Mouse (Mus musculus): ENCODE data around the gene Scin. TPM values are rescaled to one million over a fixed set of nuclear protein-coding genes. Genes with fewer than 3 reads are reported as not detected.

Gene Scin
- polyA plus RNA-seq, 1 experiment: 0.25 TPM

DNA sequence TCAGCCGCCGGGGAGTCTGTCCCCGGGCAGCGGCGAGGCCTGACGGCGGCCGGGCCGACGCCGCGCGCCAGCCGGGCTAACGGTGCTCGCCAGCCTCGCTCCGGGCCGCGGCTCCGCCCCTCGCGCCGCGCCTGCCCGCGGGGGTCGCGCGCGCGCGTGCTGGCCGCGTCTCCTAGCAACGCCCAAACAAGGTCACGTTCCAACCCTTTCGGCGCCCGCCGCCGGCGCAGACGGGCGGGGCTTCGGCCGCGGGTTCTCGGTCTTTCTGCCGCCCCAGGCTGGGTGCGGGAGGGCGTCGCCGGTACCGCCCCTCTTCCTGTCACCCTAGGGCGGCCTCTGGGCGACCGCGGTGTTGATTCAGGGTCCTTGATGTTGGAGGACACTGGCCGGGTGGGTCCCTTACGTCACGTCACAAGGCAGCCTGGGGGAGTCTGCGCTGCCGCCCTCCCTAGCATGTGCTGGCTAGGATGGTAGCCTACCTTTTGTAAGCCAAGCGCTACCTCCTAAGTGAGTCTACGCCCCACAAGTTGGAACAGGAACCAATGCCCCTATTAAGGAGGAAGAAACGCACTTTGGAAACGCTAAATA lies 96.1 kb downstream of the Scin start, which contains the start of gene Arl4a:
Gene Arl4a (minus strand): TSS at position 150 of the 588 bp plus-strand sequence.
- Histone ChIP-seq H3K4me3 (replicated peaks; ENCODE audit: insufficient read depth, low read depth, low read length) (peak within 1 kb of the TSS; percentile 76), H3K27me3 (ENCODE audit: control insufficient read depth, insufficient read depth, low read length) (peaks cover 1% of the 10 kb centered on the region; the same call in 1 of the 2 replicates), H3K27ac (ENCODE audit: insufficient read depth, low read length) (peak within 1 kb of the TSS; percentile 23; the same call in 1 of the 2 replicates), H3K4me1 (ENCODE audit: control insufficient read depth, insufficient read depth, low read length) (no peaks in the 10 kb centered on the region)
- under 1% methylated on average over 68 of the region's 68 CpGs for WGBS
- peak; percentile 83 to 84 for DNase-seq
- TF ChIP-seq CTCF (IDR thresholded peaks at IDR 0.05; ENCODE audit: borderline replicate concordance, insufficient read depth, low read depth, low read length) (no peak), POLR2A (IDR thresholded peaks at IDR 0.05; ENCODE audit: borderline replicate concordance, insufficient read depth, low read length) (no peak)

DNA sequence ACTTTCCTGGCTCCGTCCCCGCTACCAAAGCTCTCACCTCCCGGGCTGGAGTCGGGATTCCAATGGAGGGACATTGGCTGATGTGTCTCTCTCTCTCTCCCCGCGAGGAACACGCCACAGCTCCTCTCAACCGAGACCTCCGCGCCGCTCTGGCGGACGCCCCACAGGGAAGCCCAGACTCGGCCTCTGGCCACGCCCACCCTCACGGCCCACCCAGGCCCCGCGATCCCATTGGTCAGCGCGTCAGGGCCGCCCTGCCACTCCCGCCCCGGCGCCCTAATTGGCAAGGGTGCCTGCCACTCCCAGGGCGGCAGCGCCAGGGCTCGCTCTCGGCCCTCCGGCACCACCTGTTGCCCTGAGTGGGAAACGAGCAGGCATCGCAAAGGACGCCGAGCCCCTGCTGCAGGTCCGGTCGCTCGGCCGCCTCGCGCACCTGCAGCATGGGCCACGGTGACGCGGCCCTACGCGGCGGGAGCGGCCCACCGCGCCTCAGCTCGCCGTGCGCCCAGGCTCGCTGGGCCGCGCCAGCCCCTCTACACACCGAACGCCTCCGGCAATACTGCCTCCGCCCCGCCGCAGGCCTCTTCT lies 96.7 kb downstream of the Scin start:
- Histone ChIP-seq H3K4me3 (replicated peaks; ENCODE audit: insufficient read depth, low read depth, low read length) (peak overlapping the region; percentile 76), H3K4me1 (ENCODE audit: control insufficient read depth, insufficient read depth, low read length) (no peaks in the 10 kb centered on the region), H3K27ac (ENCODE audit: insufficient read depth, low read length) (peak overlapping the region; percentile 23; the same call in 1 of the 2 replicates), H3K27me3 (ENCODE audit: control insufficient read depth, insufficient read depth, low read length) (peaks cover 1% of the 10 kb centered on the region; the same call in 1 of the 2 replicates)
- 0 out of 2 replicates have a peak, but pooled peaks have one; percentile 7 for TF ChIP-seq CTCF (IDR thresholded peaks at IDR 0.05; ENCODE audit: borderline replicate concordance, insufficient read depth, low read depth, low read length)
- TF ChIP-seq POLR2A (IDR thresholded peaks at IDR 0.05; ENCODE audit: borderline replicate concordance, insufficient read depth, low read length): peak; percentile 51; the same call in 1 of the 2 replicates
- WGBS: under 1% methylated on average over 55 of the region's 60 CpGs
- peak; percentile 96 to 97 for DNase-seq

DNA sequence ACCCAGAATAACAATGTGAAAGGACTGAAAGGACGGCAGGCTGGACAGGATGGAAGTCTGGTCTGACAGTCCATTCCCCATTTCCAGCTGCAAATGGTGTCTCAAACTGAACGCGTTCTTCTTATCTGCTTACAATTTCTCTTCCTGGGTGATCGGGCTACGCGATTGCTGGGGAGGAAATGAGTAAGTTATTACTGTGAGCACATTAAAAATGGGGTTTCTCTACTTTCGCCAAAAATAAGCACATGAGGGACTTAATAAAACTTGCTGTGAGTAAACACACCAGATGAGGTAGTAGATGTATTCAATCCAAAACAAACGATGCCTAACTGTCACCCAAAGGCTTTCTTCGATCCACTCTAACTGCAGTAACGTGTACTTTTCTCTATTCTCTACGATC lies 97.4 kb downstream of the Scin start:
- peaks cover 1% of the 10 kb centered on the region; the same call in 1 of the 2 replicates for H3K27me3 ChIP-seq (ENCODE audit: control insufficient read depth, insufficient read depth, low read length)
- 2% methylated on average over 11 of the region's 11 CpGs for WGBS
- H3K27ac ChIP-seq (ENCODE audit: insufficient read depth, low read length): peak overlapping the region; percentile 5; the same call in 1 of the 2 replicates
- peak overlapping the region; percentile 76 for H3K4me3 ChIP-seq (replicated peaks; ENCODE audit: insufficient read depth, low read depth, low read length)
- TF ChIP-seq CTCF (IDR thresholded peaks at IDR 0.05; ENCODE audit: borderline replicate concordance, insufficient read depth, low read depth, low read length) (no peak), POLR2A (IDR thresholded peaks at IDR 0.05; ENCODE audit: borderline replicate concordance, insufficient read depth, low read length) (no peak)
- H3K4me1 ChIP-seq (ENCODE audit: control insufficient read depth, insufficient read depth, low read length): no peaks in the 10 kb centered on the region
- peak; percentile 11 to 18 for DNase-seq

DNA sequence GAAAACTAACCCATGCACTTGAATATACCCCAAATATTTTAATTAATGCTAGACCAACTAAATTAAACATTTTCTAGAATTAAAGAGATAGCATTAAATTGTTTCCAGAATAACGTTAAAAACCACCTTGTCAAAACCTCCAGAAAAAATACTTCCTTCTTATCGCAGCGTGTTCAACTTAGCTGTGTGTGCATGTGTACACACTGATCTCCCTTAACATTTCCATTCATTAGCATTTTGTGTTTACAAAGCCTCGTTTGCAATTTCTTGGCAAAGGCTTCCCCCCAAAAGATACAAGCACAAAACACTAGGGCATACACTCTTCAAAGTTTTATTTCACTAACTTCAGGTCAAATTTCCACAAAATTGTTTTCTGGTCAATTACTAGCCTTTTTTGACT lies 98.5 kb downstream of the Scin start:
- TF ChIP-seq CTCF (IDR thresholded peaks at IDR 0.05; ENCODE audit: borderline replicate concordance, insufficient read depth, low read depth, low read length) (no peak), POLR2A (IDR thresholded peaks at IDR 0.05; ENCODE audit: borderline replicate concordance, insufficient read depth, low read length) (no peak)
- DNase-seq: no peak
- 84% methylated on average over 4 of the region's 4 CpGs for WGBS
- peaks cover 1% of the 10 kb centered on the region; the same call in 1 of the 2 replicates for H3K27me3 ChIP-seq (ENCODE audit: control insufficient read depth, insufficient read depth, low read length)
- no peaks in the 10 kb centered on the region for H3K4me1 ChIP-seq (ENCODE audit: control insufficient read depth, insufficient read depth, low read length)
- no peak overlapping the region for H3K4me3 ChIP-seq (replicated peaks; ENCODE audit: insufficient read depth, low read depth, low read length)
- no peak overlapping the region for H3K27ac ChIP-seq (ENCODE audit: insufficient read depth, low read length)

DNA sequence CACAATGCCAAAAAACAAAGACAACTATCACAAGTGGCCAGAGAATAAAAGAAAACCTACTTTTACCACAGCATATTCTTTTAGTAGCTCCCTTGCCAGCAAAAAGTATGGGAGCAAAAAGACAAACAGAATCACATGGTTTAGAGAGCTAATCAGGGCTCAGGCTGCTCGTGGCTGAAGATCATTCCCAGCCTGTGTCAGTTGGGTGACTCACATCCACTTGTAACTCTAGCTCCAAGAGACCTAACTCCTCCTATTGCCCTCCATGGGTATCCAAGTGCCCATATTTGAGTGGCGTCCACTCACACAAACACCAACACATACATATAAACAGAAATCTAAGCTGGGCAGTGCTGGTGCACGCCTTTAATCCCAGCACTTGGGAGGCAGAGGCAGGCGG lies 104.8 kb downstream of the Scin start:
- H3K27me3 ChIP-seq (ENCODE audit: control insufficient read depth, insufficient read depth, low read length): no peaks in the 10 kb centered on the region; the same call in 1 of the 2 replicates
- no peak for DNase-seq
- no peaks in the 10 kb centered on the region for H3K4me1 ChIP-seq (ENCODE audit: control insufficient read depth, insufficient read depth, low read length)
- TF ChIP-seq POLR2A (IDR thresholded peaks at IDR 0.05; ENCODE audit: borderline replicate concordance, insufficient read depth, low read length): no peak
- TF ChIP-seq CTCF (IDR thresholded peaks at IDR 0.05; ENCODE audit: borderline replicate concordance, insufficient read depth, low read depth, low read length): no peak
- H3K27ac ChIP-seq (ENCODE audit: insufficient read depth, low read length): no peak overlapping the region
- 82% methylated on average over 4 of the region's 4 CpGs for WGBS
- no peak overlapping the region for H3K4me3 ChIP-seq (replicated peaks; ENCODE audit: insufficient read depth, low read depth, low read length)

DNA sequence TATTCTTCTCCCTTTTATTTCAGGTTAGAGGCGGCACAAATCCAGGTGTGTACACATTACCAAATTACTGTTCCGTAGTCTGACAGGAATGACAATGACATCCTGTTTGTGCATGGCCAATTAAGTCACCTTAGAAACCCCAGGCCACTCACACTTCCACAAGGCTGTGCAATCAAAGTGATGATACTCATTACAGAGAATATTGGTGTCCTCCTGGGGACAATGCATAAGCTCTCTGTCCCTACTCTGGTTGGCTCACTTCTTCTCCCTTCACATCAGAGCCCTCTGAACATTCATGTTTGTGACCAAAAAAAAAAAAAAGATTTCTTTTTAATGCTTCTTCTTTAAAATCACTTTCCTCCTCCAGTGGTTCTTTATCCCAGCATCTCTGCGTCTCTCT lies 106.2 kb downstream of the Scin start:
- no peaks in the 10 kb centered on the region for H3K4me1 ChIP-seq (ENCODE audit: control insufficient read depth, insufficient read depth, low read length)
- DNase-seq: no peak
- WGBS: 92% methylated on average over 3 of the region's 3 CpGs
- no peak overlapping the region for H3K27ac ChIP-seq (ENCODE audit: insufficient read depth, low read length)
- no peak for TF ChIP-seq POLR2A (IDR thresholded peaks at IDR 0.05; ENCODE audit: borderline replicate concordance, insufficient read depth, low read length)
- TF ChIP-seq CTCF (IDR thresholded peaks at IDR 0.05; ENCODE audit: borderline replicate concordance, insufficient read depth, low read depth, low read length): no peak
- H3K27me3 ChIP-seq (ENCODE audit: control insufficient read depth, insufficient read depth, low read length): no peaks in the 10 kb centered on the region; the same call in 1 of the 2 replicates
- H3K4me3 ChIP-seq (replicated peaks; ENCODE audit: insufficient read depth, low read depth, low read length): no peak overlapping the region

DNA sequence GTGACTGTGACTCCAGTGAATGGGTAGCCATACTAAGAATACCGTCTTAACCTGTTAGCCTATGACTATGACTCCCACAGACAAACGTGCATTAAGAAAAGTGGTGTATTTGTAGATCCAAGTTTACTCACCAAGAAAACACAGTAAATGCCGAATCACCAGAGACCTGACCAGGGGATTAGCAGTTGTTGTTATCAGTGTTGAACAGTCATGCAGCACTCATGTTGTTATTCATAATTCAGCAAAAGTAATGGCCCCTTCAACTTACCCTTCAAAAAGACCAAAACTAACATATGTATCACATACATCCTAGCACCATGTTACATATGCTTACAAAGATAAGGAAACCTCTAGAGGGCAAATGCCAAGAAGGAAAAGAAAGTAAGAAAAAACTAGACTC lies 106.6 kb downstream of the Scin start:
- Histone ChIP-seq H3K4me1 (ENCODE audit: control insufficient read depth, insufficient read depth, low read length) (no peaks in the 10 kb centered on the region), H3K4me3 (replicated peaks; ENCODE audit: insufficient read depth, low read depth, low read length) (no peak overlapping the region), H3K27ac (ENCODE audit: insufficient read depth, low read length) (no peak overlapping the region), H3K27me3 (ENCODE audit: control insufficient read depth, insufficient read depth, low read length) (no peaks in the 10 kb centered on the region; the same call in 1 of the 2 replicates)
- TF ChIP-seq POLR2A (IDR thresholded peaks at IDR 0.05; ENCODE audit: borderline replicate concordance, insufficient read depth, low read length): no peak
- no peak for TF ChIP-seq CTCF (IDR thresholded peaks at IDR 0.05; ENCODE audit: borderline replicate concordance, insufficient read depth, low read depth, low read length)
- DNase-seq: no peak
- WGBS: 80% methylated on average over 3 of the region's 3 CpGs

DNA sequence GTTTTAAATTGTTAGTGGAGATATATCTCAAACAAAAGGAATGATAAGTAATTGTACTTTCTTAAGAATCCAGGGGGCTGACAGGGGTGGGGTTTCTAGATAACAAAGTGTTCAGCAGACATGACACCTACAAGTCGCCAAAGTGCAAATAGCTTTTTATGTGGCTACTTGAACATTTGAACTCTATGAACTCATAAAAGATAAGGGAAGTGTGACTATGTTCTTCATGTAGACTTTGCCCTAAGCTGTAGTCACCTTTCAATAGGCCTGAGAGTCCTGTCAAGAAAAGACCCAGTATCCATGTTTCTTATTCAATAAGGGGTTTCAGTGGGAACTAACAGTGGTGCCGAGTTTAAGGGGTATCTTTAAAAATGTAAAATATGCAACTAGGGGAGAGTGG lies 110.1 kb downstream of the Scin start:
- 87% methylated on average over 2 of the region's 2 CpGs for WGBS
- Histone ChIP-seq H3K27me3 (ENCODE audit: control insufficient read depth, insufficient read depth, low read length) (no peaks in the 10 kb centered on the region), H3K27ac (ENCODE audit: insufficient read depth, low read length) (no peak overlapping the region), H3K4me1 (ENCODE audit: control insufficient read depth, insufficient read depth, low read length) (no peaks in the 10 kb centered on the region), H3K4me3 (replicated peaks; ENCODE audit: insufficient read depth, low read depth, low read length) (no peak overlapping the region)
- TF ChIP-seq POLR2A (IDR thresholded peaks at IDR 0.05; ENCODE audit: borderline replicate concordance, insufficient read depth, low read length) (no peak), CTCF (IDR thresholded peaks at IDR 0.05; ENCODE audit: borderline replicate concordance, insufficient read depth, low read depth, low read length) (no peak)
- no peak for DNase-seq

All from cerebellum, adult 2 months (tissue).